8 mouse cellular contexts compared by ENCODE assay signal in genomic region chr11:75999440-76000155, GRCm38 (mm10). TPM values are rescaled to one million over a fixed set of nuclear protein-coding genes. Genes with fewer than 3 reads are reported as not detected.
DNase-seq lines count a peak whose midpoint lies in the region; ATAC-seq lines count a peak whose summit lies in the region.

1700016K19Rik (plus strand) TSS chr11:75999912.

- ATAC-seq in heart, embryonic 14.5 days (ENCODE audit: insufficient number of reproducible peaks, insufficient read depth, low FRiP score, low read depth) = no peak
- ATAC-seq in liver, embryonic 11.5 days (replicated peaks; ENCODE audit: low FRiP score) = no peak
- peak; percentile 72; the same call in 1 of the 2 replicates for ATAC-seq in stomach, embryonic 14.5 days (ENCODE audit: insufficient number of reproducible peaks, insufficient read depth, low FRiP score, low read depth)

- H3K9ac ChIP-seq in heart, embryonic 14.5 days (ENCODE audit: low read length) = peak within 1 kb of the TSS; percentile 42; the same call in 1 of the 2 replicates
- no peak within 1 kb of the TSS for H3K9ac ChIP-seq in liver, embryonic 11.5 days (ENCODE audit: low read depth, low read length)
- H3K9ac ChIP-seq in stomach, embryonic 14.5 days (replicated peaks; ENCODE audit: low read depth, low read length) = no peak within 1 kb of the TSS

- no peak within 1 kb of the TSS for H3K27ac ChIP-seq in heart, embryonic 14.5 days (replicated peaks in 1 of 2; ENCODE audit: control insufficient read depth in 1 of 2, insufficient read depth in 1 of 2, low read depth in 2 of 2, low read length in 2 of 2)
- no peak within 1 kb of the TSS for H3K27ac ChIP-seq in liver, embryonic 11.5 days (ENCODE audit: low read depth, low read length)
- H3K27ac ChIP-seq in stomach, embryonic 14.5 days (ENCODE audit: low read length) = no peak within 1 kb of the TSS

- peak within 1 kb of the TSS; percentile 53 to 60 for H3K4me3 ChIP-seq in heart, embryonic 14.5 days (ENCODE audit: control insufficient read depth in 1 of 2, insufficient read depth in 1 of 2, low read depth in 1 of 2, low read length in 2 of 2)
- peak within 1 kb of the TSS; percentile 59 for H3K4me3 ChIP-seq in liver, embryonic 11.5 days (ENCODE audit: low read depth, low read length)
- peak within 1 kb of the TSS; percentile 55 for H3K4me3 ChIP-seq in stomach, embryonic 14.5 days (ENCODE audit: low read depth, low read length)

- 11% methylated on average over 36 of the region's 36 CpGs for WGBS in heart, embryonic 14.5 days
- WGBS in liver, embryonic 11.5 days = 12% methylated on average over 36 of the region's 36 CpGs
- 11% methylated on average over 34 of the region's 36 CpGs for WGBS in stomach, embryonic 14.5 days

- no peaks in the 10 kb centered on the region for H3K36me3 ChIP-seq in heart, embryonic 14.5 days (ENCODE audit: control insufficient read depth, insufficient read depth, low read length)
- no peaks in the 10 kb centered on the region for H3K36me3 ChIP-seq in liver, embryonic 11.5 days (ENCODE audit: control insufficient read depth, insufficient read depth, low read length)
- no peaks in the 10 kb centered on the region for H3K36me3 ChIP-seq in stomach, embryonic 14.5 days (ENCODE audit: control insufficient read depth, insufficient read depth, low read length)

- H3K4me2 ChIP-seq in heart, embryonic 14.5 days (ENCODE audit: low read length) = peak within 1 kb of the TSS; percentile 81
- peak within 1 kb of the TSS; percentile 76 for H3K4me2 ChIP-seq in liver, embryonic 11.5 days
- H3K4me2 ChIP-seq in stomach, embryonic 14.5 days (replicated peaks; ENCODE audit: low read depth, low read length) = peak within 1 kb of the TSS; percentile 79

- H3K4me1 ChIP-seq in heart, embryonic 14.5 days (ENCODE audit: control insufficient read depth in 2 of 2, insufficient read depth in 2 of 2, low read length in 2 of 2) = peaks cover 0 to 2% of the 10 kb centered on the region in 2 experiments; a peak in 1 of 4 replicates
- no peaks in the 10 kb centered on the region for H3K4me1 ChIP-seq in liver, embryonic 11.5 days (replicated peaks; ENCODE audit: control insufficient read depth, insufficient read depth, low read length)
- H3K4me1 ChIP-seq in stomach, embryonic 14.5 days (ENCODE audit: control insufficient read depth, insufficient read depth, low read length) = no peaks in the 10 kb centered on the region; the same call in 1 of the 2 replicates

- peaks cover 6% of the 10 kb centered on the region; the same call in 1 of the 2 replicates for H3K27me3 ChIP-seq in heart, embryonic 14.5 days (ENCODE audit: control insufficient read depth, insufficient read depth, low read length)
- H3K27me3 ChIP-seq in liver, embryonic 11.5 days (replicated peaks; ENCODE audit: control insufficient read depth, insufficient read depth, low read length) = peaks cover 20% of the 10 kb centered on the region
- H3K27me3 ChIP-seq in stomach, embryonic 14.5 days (ENCODE audit: control insufficient read depth, insufficient read depth, low read length) = 0 out of 2 replicates have a peak, but pooled peaks cover 6% of the 10 kb centered on the region

- peak; percentile 14 for DNase-seq in 3134 (ENCODE audit: extremely low read depth, insufficient read length, low spot score)
- peak; percentile 42 for DNase-seq in brain, embryonic 18.5 days (ENCODE audit: low read depth, low spot score)
- peak; percentile 45 for DNase-seq in fibroblast of lung, adult 2 months (ENCODE audit: low read depth)
- peak; percentile 89 for DNase-seq in kidney, postnatal 10 days
- DNase-seq in liver, embryonic 11.5 days (ENCODE audit: low spot score) = peak; percentile 62
- peak; percentile 84 to 91 for DNase-seq in natural killer cell, adult 2 months (ENCODE audit: low spot score in 2 of 2)

- H3K9me3 ChIP-seq in heart, embryonic 14.5 days (ENCODE audit: control insufficient read depth, low read length) = no peaks in the 10 kb centered on the region
- H3K9me3 ChIP-seq in liver, embryonic 11.5 days (ENCODE audit: control insufficient read depth, low read length) = no peaks in the 10 kb centered on the region
- no peaks in the 10 kb centered on the region for H3K9me3 ChIP-seq in stomach, embryonic 14.5 days (ENCODE audit: control insufficient read depth, low read depth, low read length)

RNA-seq across cellular contexts. Expression of gene 1700016K19Rik, which starts in this region (rescaled TPM):
- polyA plus RNA-seq in heart, embryonic 14.5 days (2014; fragmentation: Nextera tagmentation; extraction: Ambion mirVana) = 0.22 TPM in 1 of 2 replicates, not detected in the other
- not detected in 2 replicates for polyA plus RNA-seq in liver, embryonic 11.5 days (2014; fragmentation: Nextera tagmentation; extraction: Ambion mirVana)
- 3.2 and 4.2 TPM in 2 replicates for polyA plus RNA-seq in stomach, embryonic 14.5 days (2014; fragmentation: Nextera tagmentation; extraction: Ambion mirVana)

Comparison
In these comparisons a context has a peak if more than half of its experiments do, and no peak if none do; other contexts are left out.
1. Peak in DNase-seq, H3K4me3 ChIP-seq and H3K4me2 ChIP-seq in liver, embryonic 11.5 days; RNA of the gene not detected or under 1 TPM.
2. DNase-seq: peak in every context shown above with its lines; median percentile 89 in kidney, postnatal 10 days; 88 in natural killer cell, adult 2 months; 62 in liver, embryonic 11.5 days; 45 in fibroblast of lung, adult 2 months; 42 in brain, embryonic 18.5 days; 14 in 3134.